Mouse (Mus musculus) NIH3T3 (cell line): ENCODE results near the gene Trpm3.

Experiments
- DNase-seq: peaks from one replicate; pipeline ENCODE4 v3.0.0-alpha.2; 2012; ENCODE audit warnings: low read depth

Gene Trpm3

GRCm38 (mm10) chr19:22138590-22139421, at the start of gene Trpm3:
Trpm3 (plus strand) TSS chr19:22139046.
- peak; percentile 77 for DNase-seq

GRCm38 (mm10) chr19:22100582-22100981, 38.3 kb upstream of the Trpm3 start:
- no peak for DNase-seq

GRCm38 (mm10) chr19:22103865-22104264, 35.0 kb upstream of the Trpm3 start:
- no peak for DNase-seq

- no peak for DNase-seq
Measured at GRCm38 (mm10) chr19:22104848-22105484, 33.9 kb upstream of the Trpm3 start.

- DNase-seq = no peak
Measured at GRCm38 (mm10) chr19:22105648-22106047, 33.2 kb upstream of the Trpm3 start.

- no peak for DNase-seq
Measured at GRCm38 (mm10) chr19:22108893-22109463, 29.9 kb upstream of the Trpm3 start.

GRCm38 (mm10) chr19:22120976-22121375, 17.9 kb upstream of the Trpm3 start:
- DNase-seq = no peak

GRCm38 (mm10) chr19:22121631-22122030, 17.2 kb upstream of the Trpm3 start:
- no peak for DNase-seq

GRCm38 (mm10) chr19:22132626-22133025, 6.2 kb upstream of the Trpm3 start:
- peak; percentile 23 for DNase-seq

- peak; percentile 13 for DNase-seq
Measured at GRCm38 (mm10) chr19:22178549-22178948, 39.7 kb downstream of the Trpm3 start.

- DNase-seq = no peak
Measured at GRCm38 (mm10) chr19:22179017-22179416, 40.2 kb downstream of the Trpm3 start.

GRCm38 (mm10) chr19:22180136-22180535, 41.3 kb downstream of the Trpm3 start:
- no peak for DNase-seq

GRCm38 (mm10) chr19:22189716-22190115, 50.9 kb downstream of the Trpm3 start:
- DNase-seq = no peak

- no peak for DNase-seq
Measured at GRCm38 (mm10) chr19:22222520-22222919, 83.7 kb downstream of the Trpm3 start.

GRCm38 (mm10) chr19:22234187-22234586, 95.3 kb downstream of the Trpm3 start:
- no peak for DNase-seq

- no peak for DNase-seq
Measured at GRCm38 (mm10) chr19:22249076-22249475, 110.2 kb downstream of the Trpm3 start.

GRCm38 (mm10) chr19:22272916-22273315, 134.1 kb downstream of the Trpm3 start:
- DNase-seq = peak; percentile 5

GRCm38 (mm10) chr19:22284651-22285050, 145.8 kb downstream of the Trpm3 start:
- no peak for DNase-seq

- DNase-seq = no peak
Measured at GRCm38 (mm10) chr19:22292671-22293070, 153.8 kb downstream of the Trpm3 start.

- peak; percentile 23 for DNase-seq
Measured at GRCm38 (mm10) chr19:22300906-22301305, 162.1 kb downstream of the Trpm3 start.

- DNase-seq = no peak
Measured at GRCm38 (mm10) chr19:22303021-22303951, 164.4 kb downstream of the Trpm3 start.
